Mouse (Mus musculus): ENCODE measurements around the gene Bmp8b.
"Not testable (repeated sequence)": the region's sequence is repeated elsewhere in the genome, so short reads cannot be mapped to it uniquely, and the experiment has no call there.

Bmp8b gene

DNA sequence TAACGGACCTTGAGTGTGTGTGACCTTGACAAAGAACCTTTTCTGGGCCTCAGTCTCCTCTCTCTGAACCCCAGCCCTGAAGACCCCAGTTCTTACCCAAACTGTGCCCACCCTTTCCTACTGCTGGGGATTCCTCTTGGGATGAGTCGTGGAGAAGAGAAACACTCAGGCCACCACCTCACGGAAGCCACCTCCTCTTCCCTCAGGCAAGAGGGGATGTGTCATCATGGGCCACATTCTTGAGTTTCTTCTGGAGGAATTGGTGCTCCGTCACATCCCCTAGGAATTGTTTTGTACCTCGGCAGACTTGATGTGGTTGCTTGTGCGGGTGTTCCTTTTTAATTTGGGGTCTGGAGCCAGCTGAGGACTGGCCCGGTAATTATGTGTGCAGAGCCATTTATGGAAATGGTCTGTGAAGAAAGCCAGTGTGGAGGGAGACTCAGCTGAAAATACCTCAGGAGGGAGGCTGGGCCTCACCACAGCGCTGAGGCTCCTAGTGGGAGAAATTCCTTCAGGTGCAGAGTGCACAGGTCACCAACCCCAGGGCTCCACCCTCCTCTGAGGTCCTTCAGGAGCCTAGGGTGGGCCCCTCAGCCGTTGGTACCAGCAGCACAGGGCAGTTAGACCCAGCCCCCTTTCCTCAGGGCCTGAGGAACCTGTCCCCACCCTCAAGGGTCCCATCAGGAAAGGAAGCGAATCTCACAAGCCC lies 6.5 kb downstream of the Bmp8b start:
- DNase-seq (ENCODE audit: low spot score), result not testable (repeated sequence)

DNA sequence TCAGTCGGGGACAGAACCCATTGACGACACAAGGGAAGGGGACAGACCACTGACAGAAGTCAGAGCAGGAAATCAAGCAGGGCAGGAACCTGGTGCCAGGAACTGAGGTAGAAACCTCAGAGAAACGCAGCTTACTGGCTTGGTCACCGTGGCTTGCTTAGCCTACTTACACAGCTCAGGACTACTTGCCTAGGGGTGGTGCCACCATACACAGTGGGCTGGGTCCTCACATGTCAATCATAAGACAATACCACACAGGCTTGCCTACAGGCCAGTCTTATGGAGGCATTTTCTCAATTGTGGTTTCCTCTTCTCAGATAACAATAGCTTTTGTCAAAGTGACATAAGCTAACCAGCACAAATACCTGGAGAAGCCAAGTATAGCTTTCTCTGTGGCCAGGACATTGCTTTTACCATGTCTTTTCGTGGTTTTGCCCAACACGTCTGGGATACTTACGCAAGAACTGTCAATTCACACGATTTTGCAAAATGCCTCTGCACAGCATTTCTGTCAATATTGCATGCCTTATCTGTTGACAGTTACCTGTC lies 7.3 kb downstream of the Bmp8b start:
- no peak for DNase-seq (ENCODE audit: low spot score)

DNA sequence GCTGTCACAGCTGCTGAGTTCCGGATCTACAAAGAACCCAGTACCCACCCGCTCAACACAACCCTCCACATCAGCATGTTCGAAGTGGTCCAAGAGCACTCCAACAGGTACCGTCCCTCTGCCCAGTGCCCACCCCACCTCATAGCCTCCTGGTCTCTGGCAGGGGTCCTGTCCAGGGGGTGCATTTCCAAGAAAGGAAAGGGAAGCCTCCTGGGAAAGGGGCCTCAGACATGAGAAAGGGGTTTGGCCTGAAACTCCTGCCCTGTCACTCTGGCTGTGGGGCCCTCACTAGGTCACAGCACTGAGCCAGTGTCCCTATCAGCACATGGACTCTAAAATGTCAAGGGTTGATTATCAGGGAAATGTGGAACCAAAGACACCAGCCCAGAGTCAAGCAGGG lies 9.7 kb downstream of the Bmp8b start:
- DNase-seq (ENCODE audit: low spot score), result not testable (repeated sequence)

- no peak for DNase-seq (ENCODE audit: low spot score)
These were observed 11.0 kb downstream of the Bmp8b start, which contains the start of gene Oxct2b for GRCm38 (mm10) chr4:123116011-123116410. Oxct2b (plus strand) TSS chr4:123116266.

GRCm38 (mm10) chr4:123116640-123117039 lies 11.7 kb downstream of the Bmp8b start:
- DNase-seq (ENCODE audit: low spot score), result not testable (repeated sequence)

GRCm38 (mm10) chr4:123121286-123121685 lies 16.3 kb downstream of the Bmp8b start:
- no peak for DNase-seq (ENCODE audit: low spot score)

GRCm38 (mm10) chr4:123126626-123127025 lies 21.7 kb downstream of the Bmp8b start:
- no peak for DNase-seq (ENCODE audit: low spot score)

DNA sequence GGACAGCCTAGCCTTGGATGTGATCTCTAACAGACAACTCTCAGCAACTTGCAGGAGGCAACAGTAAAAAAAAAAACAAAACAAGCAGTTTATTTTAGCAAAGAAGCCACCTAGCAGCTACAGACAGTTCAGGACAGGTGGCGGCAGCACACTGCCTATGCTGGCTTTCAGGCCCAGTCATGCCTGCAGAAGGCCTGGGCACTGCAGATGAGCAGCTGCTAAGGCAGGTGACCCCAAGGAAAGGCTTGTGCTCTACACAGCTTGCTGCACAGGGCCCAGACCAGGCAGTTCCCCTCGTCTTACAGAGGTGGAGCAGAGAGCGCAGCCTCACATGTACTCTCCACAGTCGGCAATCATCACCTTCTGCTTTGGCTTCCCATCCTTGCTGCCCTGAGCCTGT lies 22.1 kb downstream of the Bmp8b start:
- no peak for DNase-seq (ENCODE audit: low spot score)

DNA sequence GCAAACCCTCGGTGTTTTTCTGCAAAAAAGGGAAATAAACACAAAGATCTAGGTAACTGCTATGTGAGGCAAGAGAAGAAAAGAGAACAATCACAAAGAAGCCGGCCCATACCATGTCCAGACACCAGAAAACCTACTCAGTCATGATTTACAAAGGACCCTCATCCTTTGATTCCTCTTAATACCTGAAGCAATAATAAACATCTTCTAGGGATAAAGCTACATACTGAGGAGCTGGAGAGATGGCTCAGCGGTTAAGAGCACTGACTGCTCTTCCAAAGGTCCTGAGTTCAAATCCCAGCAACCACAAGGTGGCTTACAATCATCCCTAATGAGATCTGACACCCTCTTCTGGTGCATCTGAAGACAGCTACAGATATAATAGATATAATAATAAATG lies 32.6 kb downstream of the Bmp8b start:
- DNase-seq (ENCODE audit: low spot score), result no peak

- DNase-seq (ENCODE audit: low spot score), result peak; percentile 83
These were observed 34.7 kb downstream of the Bmp8b start, which contains the start of gene Ppie for GRCm38 (mm10) chr4:123139513-123140154. Ppie (minus strand) TSS chr4:123139951.

DNA sequence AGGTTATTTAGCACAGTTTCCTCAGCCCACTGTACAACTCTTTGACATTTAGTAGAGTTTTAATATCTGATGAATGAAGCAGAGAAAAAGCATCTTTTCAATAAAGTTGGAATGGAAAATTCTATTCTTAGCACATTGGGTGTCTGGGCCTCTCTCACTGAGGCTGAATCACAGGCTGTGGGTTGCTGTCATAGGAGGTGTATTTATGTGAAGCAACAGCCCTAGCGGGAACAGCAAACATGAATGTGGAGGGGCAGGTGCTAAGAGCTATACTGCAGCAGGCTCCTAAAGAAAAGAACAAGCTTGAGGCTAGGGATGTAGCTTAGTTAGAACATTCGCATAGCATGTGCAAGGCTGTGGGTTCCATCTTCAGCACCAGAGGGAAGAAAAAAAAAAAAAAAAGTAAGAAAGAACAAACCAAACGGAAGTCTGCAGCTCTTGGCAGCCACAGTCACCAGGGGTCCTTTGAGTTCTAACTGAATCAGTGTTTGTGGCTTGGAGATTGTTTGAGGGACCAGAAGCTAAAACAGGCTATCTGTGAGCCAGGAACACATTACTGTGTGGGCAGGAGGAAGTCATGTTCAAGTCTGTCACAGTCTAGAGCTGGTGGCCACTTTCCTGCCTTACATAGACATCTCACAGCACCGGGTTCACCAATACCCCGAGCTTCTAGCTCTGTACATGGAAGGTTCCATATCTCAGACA lies 42.6 kb downstream of the Bmp8b start:
- DNase-seq (ENCODE audit: low spot score), result no peak

GRCm38 (mm10) chr4:123152003-123152402 lies 47.0 kb downstream of the Bmp8b start:
- DNase-seq (ENCODE audit: low spot score), result no peak

GRCm38 (mm10) chr4:123152976-123153375 lies 48.0 kb downstream of the Bmp8b start:
- no peak for DNase-seq (ENCODE audit: low spot score)

- DNase-seq (ENCODE audit: low spot score), result no peak
These were observed 50.0 kb downstream of the Bmp8b start for GRCm38 (mm10) chr4:123155004-123155403.

DNA sequence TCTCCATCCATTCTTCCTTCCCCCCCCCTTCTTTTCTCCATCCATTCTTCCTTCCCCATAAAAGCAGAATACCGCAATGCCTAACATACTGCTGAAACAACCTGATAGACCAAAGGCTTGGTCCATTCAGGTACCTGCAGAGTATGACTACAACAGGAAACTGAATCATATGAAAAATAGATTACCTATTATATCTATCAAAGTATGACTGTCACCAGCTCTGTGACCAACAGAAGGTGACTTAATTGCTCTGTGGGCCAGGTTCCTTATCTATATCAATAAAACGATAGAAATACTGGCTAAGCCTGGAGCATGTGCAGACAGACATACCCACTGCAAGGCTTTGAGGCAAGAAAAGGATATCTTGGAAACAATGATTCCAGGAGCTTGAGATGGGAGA lies 50.5 kb downstream of the Bmp8b start:
- no peak for DNase-seq (ENCODE audit: low spot score)

DNA sequence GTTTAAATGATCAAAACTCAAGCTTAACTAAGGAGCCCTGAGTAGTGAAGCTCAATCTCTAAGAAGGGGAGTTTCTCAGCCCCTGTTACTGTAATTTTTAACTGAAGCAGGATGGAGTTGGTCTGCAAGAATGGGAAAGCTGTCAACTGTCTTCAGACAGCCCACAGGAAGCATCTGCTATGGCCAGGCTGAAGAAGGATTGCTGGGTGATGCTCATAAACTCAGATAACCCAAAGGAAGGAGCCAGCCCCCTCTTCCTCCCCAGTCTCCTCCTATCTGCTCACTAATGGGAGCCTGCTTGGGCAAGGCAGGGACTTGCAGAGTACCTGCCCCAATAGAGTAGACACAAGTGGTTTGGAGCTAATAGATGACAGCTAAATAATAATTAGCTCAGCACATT lies 50.9 kb downstream of the Bmp8b start:
- no peak for DNase-seq (ENCODE audit: low spot score)

DNA sequence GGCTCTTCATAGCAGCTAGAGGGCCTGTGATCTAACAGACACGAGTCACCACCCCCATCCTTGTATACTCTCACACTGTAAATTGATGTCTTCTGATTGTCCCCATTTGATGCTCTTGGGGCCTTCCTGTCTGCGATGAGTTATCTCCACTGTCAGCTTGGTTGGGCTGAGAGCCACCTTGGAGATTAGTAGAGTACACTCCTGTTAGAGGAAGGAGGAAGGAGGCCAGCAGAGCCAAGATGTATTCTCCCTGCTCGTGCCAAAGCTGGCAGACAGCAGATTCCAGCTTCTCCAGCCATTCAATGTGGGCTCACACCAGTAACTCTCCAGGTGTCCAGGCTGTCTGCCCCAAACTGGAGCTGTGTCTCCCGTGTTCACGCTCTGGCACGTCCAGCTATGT lies 55.6 kb downstream of the Bmp8b start:
- no peak for DNase-seq (ENCODE audit: low spot score)

- not testable (repeated sequence) for DNase-seq (ENCODE audit: low spot score)
These were observed 56.3 kb downstream of the Bmp8b start for GRCm38 (mm10) chr4:123161251-123161650.

DNA sequence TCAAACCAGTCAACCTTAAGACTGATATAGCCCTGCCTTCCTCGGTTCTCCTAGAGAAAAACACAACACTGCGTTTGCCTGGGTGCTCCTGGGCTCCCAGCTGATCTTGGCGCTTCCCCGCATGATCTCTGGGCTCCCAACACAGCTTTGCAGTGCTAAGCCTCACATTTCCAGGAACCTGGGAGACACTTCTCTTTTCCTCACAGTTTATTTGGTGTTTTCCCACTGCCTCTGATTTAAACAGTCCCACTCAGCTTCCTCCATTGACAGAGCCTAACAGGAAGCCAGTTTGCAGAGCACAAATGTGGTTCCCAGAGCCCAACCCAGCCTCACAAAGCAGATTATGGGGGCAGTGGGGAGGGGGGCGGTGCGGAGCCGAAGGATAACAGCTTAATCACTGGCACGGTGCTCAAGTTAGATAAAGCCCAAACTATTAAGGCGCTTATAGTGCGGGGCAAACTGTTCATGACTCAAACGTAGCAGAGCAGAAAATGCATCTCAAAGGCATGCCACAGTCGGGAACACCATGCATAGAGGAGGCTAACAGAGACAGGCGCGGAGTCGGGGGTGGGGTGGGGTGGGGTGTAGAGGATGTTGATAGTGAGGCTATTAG lies 57.4 kb downstream of the Bmp8b start:
- DNase-seq (ENCODE audit: low spot score), result no peak

DNA sequence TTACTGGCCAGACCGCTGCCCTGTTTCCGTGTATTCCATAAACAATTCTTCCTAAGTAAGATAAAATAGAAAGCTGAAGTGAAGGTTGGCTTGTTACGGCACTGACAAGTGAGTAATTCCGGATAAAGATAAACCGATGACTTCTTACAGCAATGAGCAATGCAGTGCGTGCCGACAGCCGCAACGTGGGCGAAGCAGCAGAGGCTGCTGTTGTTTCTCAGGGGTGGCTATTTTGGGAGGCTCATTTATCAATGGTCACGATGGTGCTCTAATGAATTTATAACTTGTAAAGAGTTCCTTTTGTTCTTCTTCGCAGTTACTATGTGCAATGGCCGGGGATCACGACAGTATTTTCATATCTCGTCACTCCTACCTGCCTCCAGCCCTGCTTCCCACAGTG lies 59.2 kb downstream of the Bmp8b start:
- no peak for DNase-seq (ENCODE audit: low spot score)

DNA sequence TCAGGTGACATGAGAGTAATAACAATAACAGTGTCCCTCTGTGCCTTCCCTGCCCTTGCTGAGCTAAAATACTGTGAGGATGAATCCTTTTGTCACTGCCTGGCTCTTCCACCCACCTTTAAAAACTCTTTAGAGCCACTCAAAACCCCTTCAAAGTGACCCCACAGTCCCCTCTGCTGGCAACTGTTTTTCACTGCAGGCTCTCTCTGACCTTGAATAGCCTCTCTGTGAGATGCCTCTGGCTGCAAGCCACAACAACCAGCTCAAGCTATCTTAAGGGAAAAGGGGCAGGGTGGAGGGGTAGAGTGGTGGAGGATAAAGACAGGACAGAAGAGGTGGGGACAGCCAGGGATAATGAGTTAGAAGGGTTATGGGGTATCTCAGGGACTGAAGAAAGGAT lies 66.8 kb downstream of the Bmp8b start:
- DNase-seq (ENCODE audit: low spot score), result no peak

Measured in testis, postnatal 14 days (tissue).